Mouse (Mus musculus) small intestine, adult 2 months (tissue): ENCODE measurements around the gene Abhd2. TPM values are rescaled to one million over a fixed set of nuclear protein-coding genes. Genes with fewer than 3 reads are reported as not detected.

Experiments
- H3K27ac ChIP-seq: fragments of 200-500 bp; 2 replicates; pipeline ENCODE4 v1.5.1; 2012; ENCODE audit warnings: low read depth, low read length, control low read depth, inconsistent platforms; ENCODE audit not compliant: insufficient read depth
- H3K27me3 ChIP-seq: fragments of 200-500 bp; 2 replicates; pipeline ENCODE4 v1.6.1; 2012; ENCODE audit warnings: mild to moderate bottlenecking, moderate library complexity, low read length, inconsistent platforms; ENCODE audit not compliant: control insufficient read depth, insufficient read depth
- H3K36me3 ChIP-seq: fragments of 200-500 bp; 2 replicates; pipeline ENCODE4 v1.6.1; 2012; ENCODE audit warnings: mild to moderate bottlenecking, low read length, control low read depth, inconsistent platforms; ENCODE audit not compliant: control insufficient read depth, insufficient read depth
- H3K4me1 ChIP-seq: fragments of 200-500 bp; 2 replicates; pipeline ENCODE4 v1.6.1; 2012; ENCODE audit warnings: low read length, inconsistent platforms, mixed read lengths; ENCODE audit not compliant: control insufficient read depth, insufficient read depth, insufficient read length
- H3K4me3 ChIP-seq: fragments of 200-500 bp; 2 replicates; pipeline ENCODE4 v1.5.1; 2012; ENCODE audit warnings: low read depth, mild to moderate bottlenecking, control low read depth, inconsistent platforms, low read length, moderate library complexity
- CTCF ChIP-seq: fragments of 200-500 bp; IDR thresholded peaks from 2 replicates; pipeline ENCODE4 v1.5.1; 2012; ENCODE audit warnings: low read depth, mild to moderate bottlenecking, control low read depth, inconsistent platforms, low read length, moderate library complexity, mixed read lengths; ENCODE audit not compliant: insufficient replicate concordance, insufficient read length; ENCODE audit errors: extremely low read depth
- POLR2A ChIP-seq: fragments of 200-500 bp; IDR thresholded peaks from 2 replicates; pipeline ENCODE4 v1.6.1; 2012; ENCODE audit warnings: low read depth, mild to moderate bottlenecking, control low read depth, inconsistent platforms, low read length, moderate library complexity
- WGBS: fragments of 180-500 bp; shearing (Covaris S2); methylation state at CpG from one replicate; pipeline ENCODE4 v1.1.7; 2018; 5-methylcytosine and 5-hydroxymethylcytosine counted together
- polyA plus RNA-seq: library from polyadenylated mRNA; depleted of rRNA; stranded (reverse); fragments of >200 nt; gene quantifications from 2 replicates; pipeline ENCODE4 v1.2.3, GENCODE M21; 2012

Gene Abhd2
- polyA plus RNA-seq, 1 experiment: 103 TPM

- Histone ChIP-seq H3K27ac (no peak overlapping the region), H3K4me3 (no peak overlapping the region), H3K27me3 (no peaks in the 10 kb centered on the region), H3K36me3 (peaks cover 65% of the 10 kb centered on the region), H3K4me1 (no peaks in the 10 kb centered on the region)
- 94% methylated on average over 8 of the region's 8 CpGs for WGBS
- TF ChIP-seq POLR2A (no peak), CTCF (no peak)
These were observed 75.8 kb downstream of the Abhd2 start for GRCm38 (mm10) chr7:79348816-79349215.

DNA sequence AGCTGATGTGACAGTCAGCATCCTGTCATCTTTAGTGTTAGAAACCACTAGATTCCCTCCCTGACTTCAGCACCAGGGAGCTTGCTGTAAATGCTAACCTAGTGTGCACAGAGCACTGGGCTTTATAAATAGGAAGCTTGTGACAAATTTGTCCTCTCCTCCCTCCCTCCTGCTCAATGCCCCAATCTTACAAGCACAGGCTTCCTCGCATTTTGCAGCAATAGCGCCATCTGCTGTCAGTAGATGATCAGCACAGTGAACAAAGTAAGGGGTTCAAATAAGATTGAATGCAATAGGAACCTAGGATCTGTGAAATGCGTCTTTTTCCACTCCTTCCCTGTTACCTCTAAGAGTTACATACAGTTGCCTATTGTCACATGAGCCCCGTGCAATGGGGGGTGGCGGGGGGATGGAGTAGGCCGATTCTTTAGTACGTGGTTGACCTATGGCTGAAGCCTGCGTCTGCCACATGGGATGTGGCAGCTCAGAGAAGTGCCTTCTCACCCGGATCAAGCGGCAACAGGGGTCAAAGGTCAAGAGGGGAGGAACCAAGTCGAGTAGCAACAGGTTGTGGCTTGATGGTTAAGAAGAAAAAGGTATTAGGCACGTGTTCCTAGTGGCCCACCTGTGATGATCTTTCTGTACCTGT, 76.9 kb downstream of the Abhd2 start:
- Histone ChIP-seq H3K27ac (no peak overlapping the region), H3K36me3 (peaks cover 72% of the 10 kb centered on the region), H3K4me3 (no peak overlapping the region), H3K4me1 (no peaks in the 10 kb centered on the region), H3K27me3 (no peaks in the 10 kb centered on the region)
- 49% methylated on average over 12 of the region's 12 CpGs for WGBS
- TF ChIP-seq CTCF: peak; percentile 61; the same call in 1 of the 2 replicates
- TF ChIP-seq POLR2A: no peak

- Histone ChIP-seq H3K4me3 (no peak overlapping the region), H3K27ac (no peak overlapping the region), H3K36me3 (peaks cover 82% of the 10 kb centered on the region), H3K27me3 (no peaks in the 10 kb centered on the region), H3K4me1 (no peaks in the 10 kb centered on the region)
- 77% methylated on average over 15 of the region's 15 CpGs for WGBS
- TF ChIP-seq POLR2A (no peak), CTCF (no peak)
These were observed 85.6 kb downstream of the Abhd2 start for GRCm38 (mm10) chr7:79358350-79359182.

DNA sequence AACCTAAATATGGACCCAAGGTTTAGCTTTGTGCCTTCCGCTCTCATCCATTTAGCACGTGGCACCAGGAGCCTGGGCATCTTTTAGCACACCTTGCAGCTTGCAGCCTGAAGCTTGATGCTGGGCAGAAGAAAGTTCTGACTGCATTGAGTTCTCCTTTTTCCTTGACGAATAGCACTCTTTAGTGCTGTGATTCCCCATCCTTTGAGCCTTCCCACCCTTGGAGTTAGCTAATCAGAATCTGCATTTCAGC, 86.1 kb downstream of the Abhd2 start:
- 89% methylated on average over 3 of the region's 3 CpGs for WGBS
- Histone ChIP-seq H3K27ac (no peak overlapping the region), H3K36me3 (peaks cover 79% of the 10 kb centered on the region), H3K27me3 (no peaks in the 10 kb centered on the region), H3K4me3 (no peak overlapping the region), H3K4me1 (no peaks in the 10 kb centered on the region)
- TF ChIP-seq CTCF (no peak), POLR2A (no peak)

DNA sequence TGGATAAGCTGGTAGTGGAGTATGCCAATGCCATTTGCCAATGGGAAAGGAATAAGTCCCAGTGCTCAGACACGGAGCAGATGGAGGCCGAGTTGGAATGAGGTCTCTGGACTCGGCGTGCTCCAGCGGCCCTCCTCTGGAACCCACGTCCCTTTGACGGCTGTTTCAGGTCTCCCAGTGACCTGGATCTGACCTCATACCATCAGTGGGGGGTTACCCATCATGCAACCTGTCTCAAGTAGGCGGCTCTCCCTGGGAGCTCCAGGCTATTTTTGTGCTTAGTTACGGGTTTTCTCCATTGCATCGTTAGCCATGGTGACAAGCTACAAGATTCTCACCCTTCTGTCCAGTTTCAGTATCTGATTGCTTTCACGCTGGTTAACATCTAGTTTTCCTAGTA, 87.1 kb downstream of the Abhd2 start:
- WGBS: 90% methylated on average over 11 of the region's 11 CpGs
- H3K4me3 ChIP-seq: no peak overlapping the region
- no peaks in the 10 kb centered on the region for H3K27me3 ChIP-seq
- H3K27ac ChIP-seq: no peak overlapping the region
- no peaks in the 10 kb centered on the region for H3K4me1 ChIP-seq
- no peak for TF ChIP-seq CTCF
- no peak for TF ChIP-seq POLR2A
- H3K36me3 ChIP-seq: peaks cover 75% of the 10 kb centered on the region

GRCm38 (mm10) chr7:79362208-79362607, 89.2 kb downstream of the Abhd2 start:
- H3K4me1 ChIP-seq: no peaks in the 10 kb centered on the region
- H3K4me3 ChIP-seq: no peak overlapping the region
- TF ChIP-seq POLR2A (no peak), CTCF (no peak)
- no peak overlapping the region for H3K27ac ChIP-seq
- H3K36me3 ChIP-seq: peaks cover 60% of the 10 kb centered on the region
- WGBS: 89% methylated on average over 8 of the region's 8 CpGs
- no peaks in the 10 kb centered on the region for H3K27me3 ChIP-seq

GRCm38 (mm10) chr7:79362830-79363229, 89.8 kb downstream of the Abhd2 start:
- Histone ChIP-seq H3K27ac (no peak overlapping the region), H3K4me1 (no peaks in the 10 kb centered on the region), H3K36me3 (peaks cover 55% of the 10 kb centered on the region), H3K4me3 (no peak overlapping the region), H3K27me3 (no peaks in the 10 kb centered on the region)
- WGBS: 83% methylated on average over 7 of the region's 7 CpGs
- TF ChIP-seq POLR2A (no peak), CTCF (no peak)
